Mouse (Mus musculus) bone marrow macrophage, adult 2 months (primary cell): Measurements from ENCODE around the gene Nck1. TPM values are rescaled to one million over a fixed set of nuclear protein-coding genes. Genes with fewer than 3 reads are reported as not detected.

Source experiments
- H3K27ac ChIP-seq: 2 replicates; pipeline ENCODE4 v1.5.1; 2012; ENCODE audit warnings: low read depth, low read length; ENCODE audit not compliant: insufficient read depth
- H3K4me1 ChIP-seq: 2 replicates; pipeline ENCODE4 v1.6.1; 2012; ENCODE audit warnings: low read length; ENCODE audit not compliant: control insufficient read depth, insufficient read depth
- H3K4me3 ChIP-seq: 2 replicates; pipeline ENCODE4 v1.5.1; 2012; ENCODE audit warnings: mild to moderate bottlenecking, low read length, moderate library complexity; ENCODE audit not compliant: insufficient read depth
- CTCF ChIP-seq: IDR thresholded peaks from 2 replicates; pipeline ENCODE4 v1.5.1; 2012; ENCODE audit warnings: low read depth, mild to moderate bottlenecking, low read length, moderate library complexity
- POLR2A ChIP-seq: IDR thresholded peaks from 2 replicates; pipeline ENCODE4 v1.6.1; 2012; ENCODE audit warnings: mild to moderate bottlenecking, low read depth, low read length, borderline replicate concordance
- polyA plus RNA-seq: library from polyadenylated mRNA; stranded (reverse); fragments of >200 nt; gene quantifications from 2 replicates; pipeline ENCODE4 v1.2.4, GENCODE M21; 2012; ENCODE audit not compliant: missing spikeins, insufficient read depth, insufficient read length

Gene Nck1
- polyA plus RNA-seq, 1 experiment: 52.9 TPM

- Histone ChIP-seq H3K4me1 (peaks cover 23% of the 10 kb centered on the region), H3K4me3 (no peak overlapping the region), H3K27ac (no peak overlapping the region)
- no peak for TF ChIP-seq CTCF
- no peak for TF ChIP-seq POLR2A
Observed at GRCm38 (mm10) chr9:100493611-100494261, 52.2 kb downstream of the Nck1 start.

GRCm38 (mm10) chr9:100491424-100491823, 54.5 kb downstream of the Nck1 start:
- TF ChIP-seq CTCF: no peak
- no peak for TF ChIP-seq POLR2A
- no peak overlapping the region for H3K27ac ChIP-seq
- peaks cover 31% of the 10 kb centered on the region for H3K4me1 ChIP-seq
- no peak overlapping the region for H3K4me3 ChIP-seq

GRCm38 (mm10) chr9:100488969-100489368, 57.0 kb downstream of the Nck1 start:
- Histone ChIP-seq H3K27ac (no peak overlapping the region), H3K4me1 (peaks cover 37% of the 10 kb centered on the region), H3K4me3 (no peak overlapping the region)
- TF ChIP-seq CTCF: no peak
- no peak for TF ChIP-seq POLR2A

- Histone ChIP-seq H3K4me1 (peaks cover 37% of the 10 kb centered on the region), H3K4me3 (no peak overlapping the region), H3K27ac (no peak overlapping the region)
- TF ChIP-seq CTCF: no peak
- TF ChIP-seq POLR2A: no peak
Observed at GRCm38 (mm10) chr9:100488056-100488713, 57.7 kb downstream of the Nck1 start.

- H3K27ac ChIP-seq: no peak within 1 kb of the TSS
- TF ChIP-seq POLR2A (no peak), CTCF (no peak)
- peaks cover 33% of the 10 kb centered on the region for H3K4me1 ChIP-seq
- H3K4me3 ChIP-seq: no peak within 1 kb of the TSS
Observed at GRCm38 (mm10) chr9:100486431-100486830, 59.5 kb downstream of the Nck1 start, which contains the start of gene Il20rb. Gene Il20rb, minus strand, starts transcription at chr9:100486788.

GRCm38 (mm10) chr9:100483318-100483717, 62.6 kb downstream of the Nck1 start:
- peaks cover 16% of the 10 kb centered on the region for H3K4me1 ChIP-seq
- TF ChIP-seq POLR2A (no peak), CTCF (no peak)
- no peak overlapping the region for H3K4me3 ChIP-seq
- no peak overlapping the region for H3K27ac ChIP-seq

- no peak for TF ChIP-seq POLR2A
- TF ChIP-seq CTCF: no peak
- no peak overlapping the region for H3K4me3 ChIP-seq
- no peak overlapping the region for H3K27ac ChIP-seq
- peaks cover 8% of the 10 kb centered on the region for H3K4me1 ChIP-seq
Observed at GRCm38 (mm10) chr9:100481626-100482025, 64.3 kb downstream of the Nck1 start.

GRCm38 (mm10) chr9:100474056-100474455, 71.9 kb downstream of the Nck1 start:
- H3K4me3 ChIP-seq: no peak overlapping the region
- no peak overlapping the region for H3K27ac ChIP-seq
- peaks cover 7% of the 10 kb centered on the region; the same call in 1 of the 2 replicates for H3K4me1 ChIP-seq
- TF ChIP-seq CTCF (no peak), POLR2A (no peak)

- Histone ChIP-seq H3K4me3 (no peak overlapping the region), H3K27ac (no peak overlapping the region), H3K4me1 (peaks cover 7% of the 10 kb centered on the region; the same call in 1 of the 2 replicates)
- no peak for TF ChIP-seq CTCF
Observed at GRCm38 (mm10) chr9:100473361-100473760, 72.6 kb downstream of the Nck1 start.

GRCm38 (mm10) chr9:100472931-100473330, 73.0 kb downstream of the Nck1 start:
- H3K27ac ChIP-seq: no peak overlapping the region
- no peak for TF ChIP-seq CTCF
- H3K4me1 ChIP-seq: peaks cover 7% of the 10 kb centered on the region; the same call in 1 of the 2 replicates
- H3K4me3 ChIP-seq: no peak overlapping the region
